Mouse (Mus musculus): Measurements from ENCODE around the gene Immp2l. TPM values are rescaled to one million over a fixed set of nuclear protein-coding genes. Genes with fewer than 3 reads are reported as not detected.

Immp2l gene
- polyA plus RNA-seq, 1 experiment: 9.6 TPM

DNA sequence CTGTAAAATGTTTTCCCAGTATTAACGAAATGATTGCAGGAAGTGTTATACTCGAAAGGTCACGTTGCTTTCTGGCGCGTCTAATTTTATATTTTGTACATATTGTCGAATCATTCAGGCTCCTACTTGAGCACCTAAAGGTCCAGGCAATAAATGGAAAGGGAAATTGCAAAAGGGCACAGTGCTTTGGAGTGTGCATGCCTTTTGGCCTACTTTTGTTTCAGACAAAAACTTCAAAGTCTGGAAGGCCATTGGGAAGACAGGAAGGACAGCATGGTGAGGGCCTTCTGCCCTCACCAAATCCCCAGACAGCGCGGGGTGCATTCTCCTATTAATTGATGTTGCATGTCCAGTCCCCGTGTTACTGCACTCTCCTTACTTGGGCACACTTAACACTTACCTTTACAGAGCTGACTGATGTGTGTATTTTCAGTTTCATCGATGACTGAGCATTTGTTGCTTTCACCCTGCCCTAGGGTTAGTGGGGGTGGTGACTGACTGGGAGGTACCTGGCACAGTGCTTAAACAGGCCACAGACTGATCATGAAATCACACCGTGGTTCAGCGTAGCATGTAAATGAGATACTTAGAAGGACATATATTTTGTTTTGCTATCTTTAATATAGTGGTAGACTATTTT is 20.7 kb downstream of the Immp2l start:
- Histone ChIP-seq H3K4me3 (no peak overlapping the region), H3K4me2 (ENCODE audit: low read depth) (no peak overlapping the region), H3K79me2 (ENCODE audit: control insufficient read depth, insufficient read depth) (no peaks in the 10 kb centered on the region), H3K36me3 (ENCODE audit: control insufficient read depth, insufficient read depth) (no peaks in the 10 kb centered on the region), H3K27me3 (ENCODE audit: control insufficient read depth, insufficient read depth, insufficient read length) (no peaks in the 10 kb centered on the region), H3ac (ENCODE audit: control insufficient read depth, insufficient read length) (no peak overlapping the region)
- no peak for TF ChIP-seq SRF (IDR thresholded peaks at IDR 0.05; ENCODE audit: control insufficient read depth, insufficient read length, low read depth)
- no peak for TF ChIP-seq POLR2AphosphoS2 (IDR thresholded peaks at IDR 0.05; ENCODE audit: insufficient read length, low read depth)
- TF ChIP-seq TCF12 (IDR thresholded peaks at IDR 0.05; ENCODE audit: insufficient read depth, poor library complexity, severe bottlenecking): no peak
- TF ChIP-seq MYOD1 (IDR thresholded peaks at IDR 0.05; ENCODE audit: control insufficient read depth in 1 of 3, insufficient read length in 2 of 3, low read depth in 2 of 3): no peak
- no peak for TF ChIP-seq POLR2A (IDR thresholded peaks at IDR 0.05; ENCODE audit: insufficient read length, low read depth)
- no peak for TF ChIP-seq MYOG (IDR thresholded peaks at IDR 0.05; ENCODE audit: control insufficient read depth in 1 of 3, insufficient read depth in 1 of 3, insufficient read length in 2 of 3, low read depth in 2 of 3)
- no peak for TF ChIP-seq USF1 (IDR thresholded peaks at IDR 0.05; ENCODE audit: low read depth)
- no peak for TF ChIP-seq MAX (IDR thresholded peaks at IDR 0.05; ENCODE audit: low read depth)
- TF ChIP-seq CEBPB (IDR thresholded peaks at IDR 0.05; ENCODE audit: insufficient read depth, poor library complexity, severe bottlenecking): no peak
- TF ChIP-seq TCF3 (IDR thresholded peaks at IDR 0.05; ENCODE audit: insufficient read length, low read depth): no peak
- no peak for TF ChIP-seq E2F4 (IDR thresholded peaks at IDR 0.05; ENCODE audit: insufficient read depth)
- no peak for TF ChIP-seq REST (IDR thresholded peaks at IDR 0.05; ENCODE audit: insufficient read depth, insufficient read length)

DNA sequence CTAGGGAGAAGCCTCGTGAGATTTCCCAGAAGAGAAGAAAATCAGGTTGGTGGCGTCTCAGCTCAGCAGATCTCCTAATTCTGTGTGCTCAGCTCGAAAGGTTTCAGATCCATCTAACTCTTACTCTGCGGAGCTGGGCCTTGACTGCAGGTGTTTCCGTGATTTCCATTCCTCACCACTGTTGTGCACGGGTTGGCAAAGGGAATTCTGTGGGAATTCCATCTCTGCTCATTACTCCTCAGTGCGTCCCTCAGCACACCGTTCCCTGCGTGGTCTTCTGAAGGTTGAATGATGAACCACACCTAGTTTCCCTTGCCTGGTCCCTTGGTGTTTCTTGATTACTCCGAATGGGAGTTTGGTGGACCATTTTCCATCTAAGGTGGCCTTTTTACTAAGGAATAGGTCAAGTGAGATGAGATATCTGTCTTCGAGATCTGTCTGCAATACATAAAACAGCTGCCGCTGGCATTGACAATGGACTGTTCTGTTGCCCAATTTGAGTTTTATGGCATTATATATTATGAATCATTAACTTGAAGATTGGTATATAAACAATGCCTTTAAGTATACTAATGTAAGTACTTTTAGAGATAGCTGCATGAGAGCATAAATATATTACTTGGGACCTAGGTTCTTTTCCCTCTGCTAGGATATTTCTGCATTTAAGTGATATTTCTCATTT is 23.3 kb downstream of the Immp2l start:
- TF ChIP-seq CEBPB (IDR thresholded peaks at IDR 0.05; ENCODE audit: insufficient read depth, poor library complexity, severe bottlenecking) (no peak), POLR2A (IDR thresholded peaks at IDR 0.05; ENCODE audit: insufficient read length, low read depth) (no peak), MYOG (IDR thresholded peaks at IDR 0.05; ENCODE audit: control insufficient read depth in 1 of 3, insufficient read depth in 1 of 3, insufficient read length in 2 of 3, low read depth in 2 of 3) (no peak), REST (IDR thresholded peaks at IDR 0.05; ENCODE audit: insufficient read depth, insufficient read length) (no peak), USF1 (IDR thresholded peaks at IDR 0.05; ENCODE audit: low read depth) (no peak), POLR2AphosphoS2 (IDR thresholded peaks at IDR 0.05; ENCODE audit: insufficient read length, low read depth) (no peak), MYOD1 (IDR thresholded peaks at IDR 0.05; ENCODE audit: control insufficient read depth in 1 of 3, insufficient read length in 2 of 3, low read depth in 2 of 3) (no peak), SRF (IDR thresholded peaks at IDR 0.05; ENCODE audit: control insufficient read depth, insufficient read length, low read depth) (no peak), MAX (IDR thresholded peaks at IDR 0.05; ENCODE audit: low read depth) (no peak), TCF12 (IDR thresholded peaks at IDR 0.05; ENCODE audit: insufficient read depth, poor library complexity, severe bottlenecking) (no peak), E2F4 (IDR thresholded peaks at IDR 0.05; ENCODE audit: insufficient read depth) (no peak), TCF3 (IDR thresholded peaks at IDR 0.05; ENCODE audit: insufficient read length, low read depth) (no peak)
- Histone ChIP-seq H3K4me3 (no peak overlapping the region), H3ac (ENCODE audit: control insufficient read depth, insufficient read length) (no peak overlapping the region), H3K4me2 (ENCODE audit: low read depth) (no peak overlapping the region), H3K27me3 (ENCODE audit: control insufficient read depth, insufficient read depth, insufficient read length) (no peaks in the 10 kb centered on the region), H3K79me2 (ENCODE audit: control insufficient read depth, insufficient read depth) (no peaks in the 10 kb centered on the region), H3K36me3 (ENCODE audit: control insufficient read depth, insufficient read depth) (no peaks in the 10 kb centered on the region)

DNA sequence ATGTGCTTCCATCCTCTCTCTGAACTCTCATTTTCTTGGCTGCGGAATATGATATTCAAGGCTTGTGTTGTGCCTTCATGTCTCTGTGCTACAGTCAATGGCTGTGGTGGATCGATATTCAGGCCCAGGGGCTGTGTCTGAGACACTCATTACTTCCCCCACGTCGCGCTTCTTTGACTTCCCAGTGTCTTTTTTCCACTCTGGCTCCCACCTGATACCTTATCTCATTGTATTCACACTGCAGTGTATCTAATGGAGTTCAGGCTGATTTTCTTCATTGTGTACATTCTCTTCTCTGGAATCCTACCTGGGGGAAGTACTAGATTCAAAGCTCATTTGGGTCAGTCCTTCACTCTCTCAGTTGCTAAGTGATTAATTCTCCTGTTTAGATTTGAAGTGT is 27.1 kb downstream of the Immp2l start:
- H3K4me2 ChIP-seq (ENCODE audit: low read depth): no peak overlapping the region
- no peaks in the 10 kb centered on the region for H3K27me3 ChIP-seq (ENCODE audit: control insufficient read depth, insufficient read depth, insufficient read length)
- H3ac ChIP-seq (ENCODE audit: control insufficient read depth, insufficient read length): no peak overlapping the region
- H3K79me2 ChIP-seq (ENCODE audit: control insufficient read depth, insufficient read depth): no peaks in the 10 kb centered on the region
- H3K4me3 ChIP-seq: no peak overlapping the region
- TF ChIP-seq MAX (IDR thresholded peaks at IDR 0.05; ENCODE audit: low read depth): no peak
- H3K36me3 ChIP-seq (ENCODE audit: control insufficient read depth, insufficient read depth): no peaks in the 10 kb centered on the region

DNA sequence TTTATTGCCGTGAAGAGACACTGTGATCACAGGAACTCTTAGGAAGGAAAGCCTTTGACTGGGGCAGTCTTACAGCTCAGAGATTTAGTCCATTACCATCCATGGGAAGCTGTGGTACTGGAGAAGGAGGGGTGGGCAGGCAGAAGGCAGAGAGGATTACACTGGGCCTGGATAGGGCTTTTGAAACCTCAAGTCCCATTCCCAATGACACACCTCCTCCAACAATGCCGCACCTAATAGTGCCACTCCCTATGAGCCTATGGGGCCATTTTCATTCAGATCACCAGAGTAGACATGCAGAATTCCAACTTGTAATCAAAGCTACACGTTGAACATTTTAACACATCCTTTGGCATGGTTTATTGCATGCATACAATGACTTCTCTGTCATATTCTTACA is 29.0 kb downstream of the Immp2l start:
- no peak overlapping the region for H3ac ChIP-seq (ENCODE audit: control insufficient read depth, insufficient read length)
- H3K27me3 ChIP-seq (ENCODE audit: control insufficient read depth, insufficient read depth, insufficient read length): no peaks in the 10 kb centered on the region
- H3K36me3 ChIP-seq (ENCODE audit: control insufficient read depth, insufficient read depth): no peaks in the 10 kb centered on the region
- TF ChIP-seq MYOG (IDR thresholded peaks at IDR 0.05; ENCODE audit: control insufficient read depth in 1 of 3, insufficient read depth in 1 of 3, insufficient read length in 2 of 3, low read depth in 2 of 3) (no peak), TCF3 (IDR thresholded peaks at IDR 0.05; ENCODE audit: insufficient read length, low read depth) (no peak), E2F4 (IDR thresholded peaks at IDR 0.05; ENCODE audit: insufficient read depth) (no peak), POLR2A (IDR thresholded peaks at IDR 0.05; ENCODE audit: insufficient read length, low read depth) (no peak), MAX (IDR thresholded peaks at IDR 0.05; ENCODE audit: low read depth) (no peak), SRF (IDR thresholded peaks at IDR 0.05; ENCODE audit: control insufficient read depth, insufficient read length, low read depth) (no peak), CEBPB (IDR thresholded peaks at IDR 0.05; ENCODE audit: insufficient read depth, poor library complexity, severe bottlenecking) (no peak), REST (IDR thresholded peaks at IDR 0.05; ENCODE audit: insufficient read depth, insufficient read length) (no peak)
- H3K79me2 ChIP-seq (ENCODE audit: control insufficient read depth, insufficient read depth): no peaks in the 10 kb centered on the region
- H3K4me2 ChIP-seq (ENCODE audit: low read depth): no peak overlapping the region
- no peak overlapping the region for H3K4me3 ChIP-seq

Measured in myocyte (in vitro differentiated cells).